Mouse (Mus musculus) spleen, adult 18-20 months (tissue): ENCODE measurements around the gene Blvra.
A peak's percentile ranks its signal among the peaks of the same experiment; 100 is the strongest.

Experiments
- DNase-seq, 2 experiments: peaks; one replicate each; pipeline ENCODE4 v3.0.0; 2022; ENCODE audit warnings: mixed read lengths in 2 of 2

The Blvra gene

DNA sequence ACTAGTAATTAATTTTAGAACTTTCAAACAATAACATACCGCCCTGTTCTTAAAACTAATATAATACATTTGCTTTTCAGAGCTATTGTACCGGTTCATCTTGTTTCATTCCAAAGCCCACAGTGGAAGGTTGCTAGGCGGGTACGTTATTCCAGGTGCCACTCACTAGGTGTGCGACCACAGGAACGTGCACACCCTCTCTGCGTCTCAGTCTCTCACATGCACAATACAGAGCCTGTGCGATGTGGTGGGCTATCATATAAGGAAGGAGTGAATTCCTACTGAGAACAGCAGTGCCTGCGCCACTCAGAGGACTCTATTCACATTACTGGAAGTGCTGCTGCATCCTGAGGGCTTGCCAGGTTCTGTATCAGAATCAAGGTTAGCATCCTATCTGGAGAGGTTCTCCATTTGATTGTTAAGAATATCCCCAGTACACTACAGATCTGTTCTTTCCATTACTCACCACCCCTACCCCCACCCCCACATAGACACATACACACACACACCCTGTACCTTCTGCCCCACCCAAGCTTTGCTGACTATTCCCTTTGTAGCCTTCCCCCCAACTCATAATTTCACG, 67.5 kb downstream of the Blvra start:
- no peak for DNase-seq

DNA sequence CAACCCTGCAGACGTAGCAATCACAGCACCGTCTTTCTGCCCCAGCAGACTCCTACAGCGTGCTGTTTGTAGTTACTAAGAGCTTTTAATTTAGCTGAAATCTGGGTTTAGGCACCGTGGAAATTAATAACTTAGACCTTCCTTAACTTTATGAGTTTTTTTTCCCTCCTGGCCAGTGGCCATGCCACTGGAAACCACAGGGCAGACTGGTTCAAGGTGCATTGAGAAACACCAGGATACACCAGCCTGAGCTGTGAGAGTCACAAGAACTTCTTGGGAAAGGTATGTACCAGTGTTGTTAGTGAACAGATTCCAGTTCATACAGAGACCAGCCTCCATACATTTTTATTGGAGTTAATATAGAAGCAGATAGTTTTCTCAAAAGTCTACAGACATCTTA, 68.0 kb downstream of the Blvra start:
- no peak for DNase-seq

DNA sequence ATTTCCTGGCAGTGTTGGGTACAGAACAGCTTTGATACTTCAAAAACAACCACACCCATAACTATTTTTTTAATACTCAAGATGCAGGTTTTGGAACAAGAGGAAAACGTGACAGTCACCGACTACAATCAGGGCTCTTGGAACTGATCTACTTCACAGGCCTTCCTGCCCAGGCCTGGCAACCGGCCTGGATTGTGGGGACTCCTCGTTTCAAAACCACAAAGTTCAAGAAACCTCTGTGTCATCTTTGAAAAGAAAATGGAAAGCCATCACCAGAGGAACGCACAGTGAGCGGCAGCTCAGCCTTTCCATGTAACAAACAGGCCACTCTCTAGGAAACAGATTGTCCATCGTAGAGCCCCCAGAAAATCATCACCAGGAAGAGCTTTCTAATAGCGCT, 68.6 kb downstream of the Blvra start:
- no peak for DNase-seq

- no peak for DNase-seq
These were observed 69.1 kb downstream of the Blvra start for GRCm38 (mm10) chr2:127139605-127140004.

DNA sequence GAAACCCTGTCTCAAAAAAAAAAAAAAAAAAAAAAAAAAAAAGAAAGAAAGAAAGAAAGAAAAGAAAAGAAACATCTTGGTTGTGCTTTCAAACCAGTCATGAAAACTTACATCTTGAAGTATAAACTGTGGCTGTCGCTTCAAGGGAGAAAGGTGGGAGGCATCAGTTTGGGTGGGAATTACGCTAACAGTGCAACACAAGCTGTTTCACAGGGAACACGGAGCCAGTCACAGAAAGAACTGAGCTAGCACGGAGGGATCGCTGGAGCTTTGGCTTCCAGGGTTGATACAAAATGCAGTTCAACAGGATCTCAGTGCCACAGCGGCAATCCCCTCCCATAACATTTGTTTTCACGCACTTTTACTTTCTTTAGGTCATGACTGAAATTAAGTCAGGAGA, 69.5 kb downstream of the Blvra start:
- DNase-seq: no peak

DNA sequence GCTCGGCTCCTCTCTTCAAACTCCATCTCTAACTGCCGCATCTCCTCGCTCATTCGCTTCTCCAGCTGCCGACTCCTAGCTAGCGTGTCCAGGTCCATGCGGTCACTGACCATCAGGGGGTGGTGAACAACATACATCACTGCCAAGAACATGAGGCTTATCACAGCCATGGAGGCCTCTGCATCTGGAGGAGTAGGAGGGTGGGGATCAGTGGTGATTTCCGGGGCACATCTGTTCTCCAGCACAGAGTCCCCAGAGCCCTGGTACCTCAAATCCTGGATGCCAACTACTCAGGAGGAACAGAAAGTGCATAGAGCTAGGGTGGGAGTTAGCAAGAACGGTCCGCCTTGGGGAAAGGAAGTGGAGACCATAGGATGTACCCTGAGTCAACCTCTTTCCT, 71.6 kb downstream of the Blvra start:
- DNase-seq: no peak

- peak in 1 of 2 experiments; percentile 13 for DNase-seq
These were observed 72.2 kb downstream of the Blvra start for GRCm38 (mm10) chr2:127142577-127143157.

GRCm38 (mm10) chr2:127143158-127144063, 72.9 kb downstream of the Blvra start, which contains the start of gene Itpripl1:
Gene Itpripl1 (minus strand): TSS chr2:127143442.
- DNase-seq: peak; percentile 64 to 78

GRCm38 (mm10) chr2:127145699-127146098, 75.2 kb downstream of the Blvra start:
- DNase-seq: no peak
